Mouse (Mus musculus) hindbrain, embryonic 15.5 days (tissue): ENCODE measurements around the gene 1700012B07Rik. TPM values are rescaled to one million over a fixed set of nuclear protein-coding genes. Genes with fewer than 3 reads are reported as not detected.

Source experiments
- polyA plus RNA-seq: library from polyadenylated mRNA; unstranded; fragments of >200 nt; fragmentation: Nextera tagmentation; extraction: Ambion mirVana; gene quantifications from 2 replicates; pipeline ENCODE4 v1.2.1, GENCODE M21; 2015

1700012B07Rik gene
- polyA plus RNA-seq, 1 experiment from 2014 or later = not detected

Other genes with a start within 250 kb of the 1700012B07Rik start
- gene Wipi1, start 216.1 kb downstream of the 1700012B07Rik start, polyA plus RNA-seq = 17.6 TPM in 2 replicates
- 449 and 456 TPM in 2 replicates for gene Prkar1a, start 178.6 kb downstream of the 1700012B07Rik start, polyA plus RNA-seq
- gene Fam20a, start 105.8 kb downstream of the 1700012B07Rik start, polyA plus RNA-seq = 5.2 and 5.5 TPM in 2 replicates
- gene Abca8b, start 167.8 kb upstream of the 1700012B07Rik start, polyA plus RNA-seq = 1.4 and 1.6 TPM in 2 replicates